Mouse (Mus musculus) small intestine, adult 2 months (tissue): Measurements from ENCODE around the gene Gfy.

Source experiments
- CTCF ChIP-seq: fragments of 200-500 bp; IDR thresholded peaks from 2 replicates; pipeline ENCODE4 v1.5.1; 2012; ENCODE audit warnings: low read depth, mild to moderate bottlenecking, control low read depth, inconsistent platforms, low read length, moderate library complexity, mixed read lengths; ENCODE audit not compliant: insufficient replicate concordance, insufficient read length; ENCODE audit errors: extremely low read depth
- POLR2A ChIP-seq: fragments of 200-500 bp; IDR thresholded peaks from 2 replicates; pipeline ENCODE4 v1.6.1; 2012; ENCODE audit warnings: low read depth, mild to moderate bottlenecking, control low read depth, inconsistent platforms, low read length, moderate library complexity

GRCm38 (mm10) chr7:45129318-45129717 lies 50.1 kb downstream of the Gfy start:
- peak; percentile 8; the same call in 1 of the 2 replicates for TF ChIP-seq POLR2A
- no peak for TF ChIP-seq CTCF
